In genomic region chr1:36309498-36309901, GRCm38 (mm10) we compare ENCODE assay signal across 8 mouse cellular contexts. TPM values are rescaled to one million over a fixed set of nuclear protein-coding genes. Genes with fewer than 3 reads are reported as not detected.
DNase-seq lines count a peak whose midpoint lies in the region; ATAC-seq lines count a peak whose summit lies in the region.
"Had no signal": no experiment of that assay in that cellular context is flagged by ENCODE, and none has a peak within 500 bp of the region (broad histone marks: within the 10 kb centered on the region; RNA-seq: fewer than 3 reads in every experiment).

No protein-coding gene starts in this region.

- peaks cover 29% of the 10 kb centered on the region for H3K4me1 ChIP-seq in heart, embryonic 15.5 days (replicated peaks)
- H3K4me1 ChIP-seq in limb, embryonic 10.5 days = peaks cover 17% of the 10 kb centered on the region

- H3K36me3 ChIP-seq in heart, embryonic 15.5 days = no peaks in the 10 kb centered on the region
- no peaks in the 10 kb centered on the region for H3K36me3 ChIP-seq in limb, embryonic 10.5 days

- 50% methylated on average over 3 of the region's 3 CpGs for WGBS in heart, embryonic 15.5 days
- whole genome bisulfite sequencing in limb, embryonic 10.5 days = 33% methylated on average over 3 of the region's 3 CpGs

- H3K27me3 ChIP-seq in heart, embryonic 15.5 days = no peaks in the 10 kb centered on the region
- peaks cover 25% of the 10 kb centered on the region for H3K27me3 ChIP-seq in limb, embryonic 10.5 days (ENCODE audit: low read depth, poor library complexity, severe bottlenecking)

- H3K27ac ChIP-seq in heart, embryonic 15.5 days = no peak overlapping the region
- H3K27ac ChIP-seq in limb, embryonic 10.5 days = peak overlapping the region; percentile 30

- no peak overlapping the region for H3K9ac ChIP-seq in heart, embryonic 15.5 days

- H3K4me3 ChIP-seq in heart, embryonic 15.5 days = peak overlapping the region; percentile 79
- 0 out of 2 replicates have a peak overlapping the region, but pooled peaks have one; percentile 10 for H3K4me3 ChIP-seq in limb, embryonic 10.5 days
- H3K4me3 ChIP-seq: erythroblast, embryonic 14.5 days had no signal

- no peaks in the 10 kb centered on the region for H3K9me3 ChIP-seq in heart, embryonic 15.5 days (replicated peaks)
- no peaks in the 10 kb centered on the region for H3K9me3 ChIP-seq in limb, embryonic 10.5 days (replicated peaks)

- peak; percentile 37 to 50 for DNase-seq in right cerebral cortex, adult 2 months (ENCODE audit: low spot score in 2 of 2)
- DNase-seq in right cerebral cortex, postnatal 14 days = no peak
- peak; percentile 57 for DNase-seq in embryo, embryonic 11 days
- no peak for DNase-seq in limb, embryonic 10.5 days (ENCODE audit: low spot score)
- no peak for DNase-seq in adrenal gland, postnatal 10 days

- peak overlapping the region; percentile 89 for H3K4me2 ChIP-seq in heart, embryonic 15.5 days

- no peak for ATAC-seq in heart, embryonic 15.5 days (replicated peaks; ENCODE audit: insufficient number of reproducible peaks, insufficient read depth, low FRiP score, low read depth)
- peak; percentile 44 for ATAC-seq in monocyte, adult 5-6 weeks (replicated peaks; ENCODE audit: insufficient number of reproducible peaks, low FRiP score, low TSS enrichment, poor library complexity, severe bottlenecking)

RNA-seq across cellular contexts. Expression of gene Arid5a, which starts 2.0 kb away (rescaled TPM):
- 13.1 and 19.4 TPM in 2 replicates for polyA plus RNA-seq in heart, embryonic 15.5 days (2015; fragmentation: Nextera tagmentation; extraction: Ambion mirVana)
- 2.8 and 4.2 TPM in 2 replicates for polyA plus RNA-seq in limb, embryonic 10.5 days (2016; fragmentation: Nextera tagmentation; extraction: Ambion mirVana)
- total RNA-seq in monocyte, adult 5-6 weeks (2017) = 47.3 to 80.2 TPM (median 65.0 TPM) in 3 replicates
- 1 to 10 TPM; 8.9 to 9.2 TPM for total RNA-seq in adrenal gland, postnatal 10 days (2021)

RNA-seq across cellular contexts. Expression of gene Neurl3, which starts 35.0 kb away (rescaled TPM):
- 4.5 and 5.8 TPM in 2 replicates for polyA plus RNA-seq in heart, embryonic 15.5 days (2015; fragmentation: Nextera tagmentation; extraction: Ambion mirVana)
- polyA plus RNA-seq in limb, embryonic 10.5 days (2016; fragmentation: Nextera tagmentation; extraction: Ambion mirVana) = 0.45 and 1.0 TPM in 2 replicates
- total RNA-seq in monocyte, adult 5-6 weeks (2017) = 315 to 366 TPM (median 360 TPM) in 3 replicates
- total RNA-seq in adrenal gland, postnatal 10 days (2021) = 1 to 10 TPM; 4.9 to 7.4 TPM

RNA-seq across cellular contexts. Expression of gene Kansl3, which starts 59.5 kb away (rescaled TPM):
- 39.4 and 44.2 TPM in 2 replicates for polyA plus RNA-seq in heart, embryonic 15.5 days (2015; fragmentation: Nextera tagmentation; extraction: Ambion mirVana)
- polyA plus RNA-seq in limb, embryonic 10.5 days (2016; fragmentation: Nextera tagmentation; extraction: Ambion mirVana) = 50.3 and 53.4 TPM in 2 replicates
- total RNA-seq in monocyte, adult 5-6 weeks (2017) = 48.0 to 68.9 TPM (median 53.4 TPM) in 3 replicates
- 100 to 1,000 TPM in 1 of 2 experiments, 10 to 100 TPM in 1; 82.9 to 103 TPM for total RNA-seq in adrenal gland, postnatal 10 days (2021)

Comparison
In these comparisons a context has a peak if more than half of its experiments do, and no peak if none do; other contexts are left out.
1. DNase-seq: peak in right cerebral cortex, adult 2 months (2 of 2) and embryo, embryonic 11 days (single experiment); none in right cerebral cortex, postnatal 14 days (single experiment), limb, embryonic 10.5 days (single experiment) and adrenal gland, postnatal 10 days (single experiment).
2. RNA of gene Neurl3, which starts 35.0 kb away (total RNA-seq): 315 to 366 TPM in monocyte, adult 5-6 weeks; 4.9 to 7.4 TPM in adrenal gland, postnatal 10 days; every median in the first group is over 10 times any median in the second.